Mouse (Mus musculus) MEL (cell line): ENCODE data around the gene Rin2.

Source experiments
- CHD1 ChIP-seq: IDR thresholded peaks from 2 replicates; pipeline ENCODE4 v1.6.1; 2012; ENCODE audit warnings: low read depth, mild to moderate bottlenecking, inconsistent platforms, low read length, improper control_type of control experiment
- E2F4 ChIP-seq: IDR thresholded peaks from 2 replicates; pipeline ENCODE4 v1.6.1; 2011; ENCODE audit warnings: low read depth, low read length, improper control_type of control experiment, borderline replicate concordance
- EP300 ChIP-seq, 2 experiments: IDR thresholded peaks; 2 replicates each; pipeline ENCODE4 v1.6.1; 2011; ENCODE audit warnings: improper control_type of control experiment in 2 of 2, low read length in 2 of 2, low read depth in 1 of 2, mild to moderate bottlenecking in 1 of 2
- JUND ChIP-seq: IDR thresholded peaks from 2 replicates; pipeline ENCODE4 v1.6.1; 2011; ENCODE audit warnings: low read depth, mild to moderate bottlenecking, improper control_type of control experiment, low read length
- MAFK ChIP-seq: IDR thresholded peaks from 2 replicates; pipeline ENCODE4 v1.6.1; 2011; ENCODE audit warnings: low read depth, mild to moderate bottlenecking, low read length, improper control_type of control experiment, borderline replicate concordance
- POLR2A ChIP-seq, 2 experiments: IDR thresholded peaks; 2 replicates each; pipeline ENCODE4 v1.6.1; 2011 to 2012; ENCODE audit warnings: low read length in 2 of 2, mild to moderate bottlenecking in 2 of 2, control low read depth in 1 of 2, improper control_type of control experiment in 1 of 2, low read depth in 1 of 2, moderate library complexity in 1 of 2; ENCODE audit not compliant: control insufficient read depth in 1 of 2, insufficient read depth in 1 of 2, poor library complexity in 1 of 2
- USF1 ChIP-seq: IDR thresholded peaks from 2 replicates; pipeline ENCODE4 v1.6.1; 2014; ENCODE audit warnings: low read depth, mild to moderate bottlenecking, inconsistent platforms, low read length, improper control_type of control experiment, moderate library complexity
- USF2 ChIP-seq, 2 experiments: IDR thresholded peaks; 2 replicates each; pipeline ENCODE4 v1.6.1; 2011 to 2012; ENCODE audit warnings: improper control_type of control experiment in 2 of 2, low read length in 2 of 2, borderline replicate concordance in 1 of 2, inconsistent platforms in 1 of 2, low read depth in 1 of 2, mild to moderate bottlenecking in 1 of 2; ENCODE audit not compliant: insufficient read depth in 1 of 2

DNA sequence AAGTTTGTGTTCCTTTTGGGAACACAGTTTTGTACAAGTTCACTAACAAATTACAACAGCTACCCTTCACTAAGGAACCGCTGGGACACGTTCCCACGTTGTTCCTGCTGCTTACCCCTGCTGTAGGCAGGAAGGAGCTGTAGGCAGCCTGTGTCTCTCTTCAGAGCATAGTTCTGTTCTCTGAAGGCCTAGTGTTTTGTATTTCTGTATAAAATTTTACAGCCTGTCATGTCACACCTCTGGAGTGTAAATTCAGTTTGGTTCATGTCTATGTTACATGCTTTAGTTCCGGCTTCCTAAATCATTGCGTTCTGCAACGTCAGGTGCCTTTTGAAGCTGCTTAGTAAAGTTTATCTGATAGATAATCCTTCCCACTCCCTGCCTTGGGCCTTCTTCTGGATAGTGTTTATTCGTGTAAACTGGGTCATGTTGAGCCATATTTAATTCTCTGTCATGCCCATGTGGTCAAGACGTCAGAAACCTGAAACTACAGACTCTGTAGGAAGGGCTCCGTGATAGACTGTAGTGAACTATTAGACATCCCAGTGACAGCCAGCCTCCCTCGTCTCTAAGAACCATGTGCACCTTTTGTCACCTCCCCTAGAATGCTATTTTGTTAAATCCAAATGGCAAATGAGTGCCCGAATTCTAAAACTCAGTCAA lies 34.8 kb downstream of the Rin2 start:
- TF ChIP-seq USF1 (no peak), POLR2A (IDR thresholded peaks at IDR 0.05; ENCODE audit: control insufficient read depth in 1 of 2, insufficient read depth in 1 of 2, low read depth in 1 of 2, low read length in 2 of 2, poor library complexity in 1 of 2) (no peak), JUND (no peak), EP300 (IDR thresholded peaks at IDR 0.05; ENCODE audit: low read depth in 1 of 2, low read length in 2 of 2) (no peak), USF2 (IDR thresholded peaks at IDR 0.05; ENCODE audit: borderline replicate concordance in 1 of 2, insufficient read depth in 1 of 2, low read depth in 1 of 2, low read length in 2 of 2) (no peak), MAFK (no peak), CHD1 (no peak), E2F4 (no peak)
